ENCODE assay signal across 21 mouse cellular contexts in genomic region chr13:41232209-41232608, GRCm38 (mm10). TPM values are rescaled to one million over a fixed set of nuclear protein-coding genes. Genes with fewer than 3 reads are reported as not detected.
DNase-seq lines count a peak whose midpoint lies in the region; TF ChIP-seq lines count a peak whose summit lies in the region.
"Had no signal": no experiment of that assay in that cellular context is flagged by ENCODE, and none has a peak within 500 bp of the region (broad histone marks: within the 10 kb centered on the region; RNA-seq: fewer than 3 reads in every experiment).

No protein-coding gene starts in this region.

- TF ChIP-seq POLR2A in small intestine, adult 2 months (IDR thresholded peaks at IDR 0.05; ENCODE audit: low read depth, low read length): no peak

- peak overlapping the region; percentile 48 for H3K4me3 ChIP-seq in small intestine, adult 2 months (ENCODE audit: low read depth, low read length)
- H3K4me3 ChIP-seq: embryonic facial prominence, embryonic 15.5 days; heart, embryonic 15.5 days; limb, embryonic 12.5 days; lung, embryonic 15.5 days; neural tube, embryonic 12.5 days had no signal

- TF ChIP-seq CTCF in small intestine, adult 2 months (IDR thresholded peaks at IDR 0.05; ENCODE audit: extremely low read depth, insufficient read length, insufficient replicate concordance, low read depth, low read length): no peak

- no peaks in the 10 kb centered on the region; the same call in 1 of the 2 replicates for H3K27me3 ChIP-seq in small intestine, adult 2 months (ENCODE audit: control insufficient read depth, insufficient read depth, low read length)
- H3K27me3 ChIP-seq: embryonic facial prominence, embryonic 15.5 days; heart, embryonic 15.5 days; limb, embryonic 12.5 days; lung, embryonic 15.5 days; neural tube, embryonic 12.5 days had no signal

- H3K36me3 ChIP-seq in small intestine, adult 2 months (ENCODE audit: control insufficient read depth, insufficient read depth, low read length): no peaks in the 10 kb centered on the region
- H3K36me3 ChIP-seq: embryonic facial prominence, embryonic 15.5 days; heart, embryonic 15.5 days; limb, embryonic 12.5 days; lung, embryonic 15.5 days; neural tube, embryonic 12.5 days had no signal

- intact Hi-C loops in heart, postnatal 14 days (cut with DNase I): no loop called here

- WGBS in small intestine, adult 2 months: 27% methylated on average over 15 of the region's 15 CpGs

- peaks cover 4% of the 10 kb centered on the region; the same call in 1 of the 2 replicates for H3K4me1 ChIP-seq in small intestine, adult 2 months (ENCODE audit: control insufficient read depth, insufficient read depth, insufficient read length, low read length)
- H3K4me1 ChIP-seq: embryonic facial prominence, embryonic 15.5 days; heart, embryonic 15.5 days; limb, embryonic 12.5 days; lung, embryonic 15.5 days; neural tube, embryonic 12.5 days had no signal

- peak overlapping the region; percentile 17; the same call in 1 of the 2 replicates for H3K27ac ChIP-seq in small intestine, adult 2 months (ENCODE audit: insufficient read depth, low read depth, low read length)
- H3K27ac ChIP-seq: embryonic facial prominence, embryonic 15.5 days; heart, embryonic 15.5 days; hindbrain, postnatal 0 days; limb, embryonic 12.5 days; lung, embryonic 15.5 days; neural tube, embryonic 12.5 days had no signal

- peak; percentile 74 for DNase-seq in heart, adult 11 months
- no peak for DNase-seq in heart, postnatal 14 days
- DNase-seq in ZHBTc4 (ENCODE audit: low read depth, low spot score): peak; percentile 40
- DNase-seq in kidney, adult 8-10 months: peak; percentile 85 to 87
- no peak for DNase-seq in urinary bladder, adult 2 months (ENCODE audit: low spot score)
- DNase-seq in adrenal gland, postnatal 4 days (ENCODE audit: low spot score in 2 of 2): no peak
- DNase-seq: cerebellum, adult 11 months; layer of hippocampus, postnatal 36 days; right cerebral cortex, postnatal 4 days had no signal

RNA-seq across cellular contexts. Expression of gene Elovl2, which starts 12.0 kb away (rescaled TPM):
- total RNA-seq in heart, postnatal 14 days (2021): under 1 TPM; 0.19 to 0.37 TPM
- polyA plus RNA-seq in small intestine, adult 2 months (2012; rRNA removed): 0.05 and 0.08 TPM in 2 replicates
- polyA plus RNA-seq in urinary bladder, adult 2 months (2012; rRNA removed): 0.07 and 0.16 TPM in 2 replicates
- 10 to 100 TPM in 1 of 2 experiments, 1 to 10 TPM in 1; 6.1 to 30.4 TPM for total RNA-seq in adrenal gland, postnatal 4 days (2021)
- total RNA-seq: megakaryocyte, adult 5-6 weeks had no signal
- polyA plus RNA-seq: activated CD4-positive, CD25-positive, alpha-beta regulatory T cell, adult 4 months had no signal

RNA-seq across cellular contexts. Expression of gene Smim13, which starts 17.4 kb away (rescaled TPM):
- 10 to 100 TPM; 22.5 to 22.7 TPM for total RNA-seq in heart, postnatal 14 days (2021)
- polyA plus RNA-seq in small intestine, adult 2 months (2012; rRNA removed): 1.8 and 1.9 TPM in 2 replicates
- polyA plus RNA-seq in urinary bladder, adult 2 months (2012; rRNA removed): 9.0 and 10.4 TPM in 2 replicates
- 10 to 100 TPM; 15.5 to 16.4 TPM for total RNA-seq in adrenal gland, postnatal 4 days (2021)

RNA-seq across cellular contexts. Expression of gene Gm17364, which starts 41.6 kb away (rescaled TPM):
- not detected for total RNA-seq in heart, postnatal 14 days (2021)
- not detected in 2 replicates for polyA plus RNA-seq in small intestine, adult 2 months (2012; rRNA removed)
- not detected in 2 replicates for polyA plus RNA-seq in urinary bladder, adult 2 months (2012; rRNA removed)
- total RNA-seq in adrenal gland, postnatal 4 days (2021): not detected
- total RNA-seq: hindbrain, postnatal 0 days; layer of hippocampus, postnatal 36 days; megakaryocyte, adult 5-6 weeks had no signal
- polyA plus RNA-seq: activated CD4-positive, CD25-positive, alpha-beta regulatory T cell, adult 4 months; cortical plate, adult 2 months; embryonic facial prominence, embryonic 15.5 days; gonadal fat pad, adult 2 months; heart, embryonic 15.5 days; hindbrain, postnatal 0 days; limb, embryonic 12.5 days; lung, embryonic 15.5 days; midbrain, embryonic 16.5 days; neural tube, embryonic 12.5 days had no signal

Comparison
In these comparisons a context has a peak if more than half of its experiments do, and no peak if none do; other contexts are left out.
1. DNase-seq: peak in heart, adult 11 months (single experiment), ZHBTc4 (single experiment) and kidney, adult 8-10 months (2 of 2); none in heart, postnatal 14 days (0 of 2), urinary bladder, adult 2 months (single experiment) and adrenal gland, postnatal 4 days (0 of 2).
2. RNA of gene Elovl2, which starts 12.0 kb away (total RNA-seq): 6.1 to 30.4 TPM in adrenal gland, postnatal 4 days; 0.19 to 0.37 TPM in heart, postnatal 14 days; every median in the first group is over 4 times any median in the second.